Comparison of ENCODE assay signal across 7 mouse cellular contexts in genomic region chr16:45844875-45845274, GRCm38 (mm10).
DNase-seq lines count a peak whose midpoint lies in the region; ATAC-seq and TF ChIP-seq lines count a peak whose summit lies in the region.

No protein-coding gene starts in this region.

- peaks cover 66% of the 10 kb centered on the region for H3K27me3 ChIP-seq in E14TG2a.4 (ENCODE audit: insufficient read depth, low read length)
- H3K27me3 ChIP-seq in intestine, embryonic 14.5 days (replicated peaks; ENCODE audit: control insufficient read depth, insufficient read depth, low read length), result no peaks in the 10 kb centered on the region
- H3K27me3 ChIP-seq in liver, embryonic 16.5 days (ENCODE audit: control insufficient read depth, insufficient read depth, low read depth, low read length), result peaks cover 20% of the 10 kb centered on the region

- peaks cover 5% of the 10 kb centered on the region; the same call in 1 of the 2 replicates for H3K9me3 ChIP-seq in E14TG2a.4 (ENCODE audit: low read length)
- no peaks in the 10 kb centered on the region for H3K9me3 ChIP-seq in intestine, embryonic 14.5 days (ENCODE audit: control insufficient read depth, low read length)
- H3K9me3 ChIP-seq in liver, embryonic 16.5 days (replicated peaks; ENCODE audit: control insufficient read depth, low read length), result no peaks in the 10 kb centered on the region

- peak overlapping the region; percentile 93 for H3K27ac ChIP-seq in intestine, embryonic 14.5 days (ENCODE audit: low read depth)
- no peak overlapping the region; the same call in 1 of the 2 replicates for H3K27ac ChIP-seq in liver, embryonic 16.5 days (ENCODE audit: low read length)

- H3K4me2 ChIP-seq in intestine, embryonic 14.5 days (ENCODE audit: low read length), result peak overlapping the region; percentile 79
- H3K4me2 ChIP-seq in liver, embryonic 16.5 days (ENCODE audit: low read depth, low read length), result peak overlapping the region; percentile 56

- H3K4me3 ChIP-seq in E14TG2a.4 (replicated peaks; ENCODE audit: low read length), result peak overlapping the region; percentile 82
- peak overlapping the region; percentile 86 for H3K4me3 ChIP-seq in intestine, embryonic 14.5 days (ENCODE audit: low read depth, low read length)
- peak overlapping the region; percentile 55; the same call in 1 of the 2 replicates for H3K4me3 ChIP-seq in liver, embryonic 16.5 days (ENCODE audit: low read depth, low read length)

- no peak for ATAC-seq in intestine, embryonic 14.5 days (replicated peaks; ENCODE audit: low FRiP score, low TSS enrichment, low read depth)
- no peak for ATAC-seq in liver, embryonic 16.5 days (ENCODE audit: low read depth)

- WGBS in intestine, embryonic 14.5 days, result 13% methylated on average over 10 of the region's 10 CpGs
- WGBS in liver, embryonic 16.5 days (ENCODE audit: insufficient replicate concordance), result 14% methylated on average over 10 of the region's 10 CpGs

- peak overlapping the region; percentile 94 for H3K9ac ChIP-seq in intestine, embryonic 14.5 days (ENCODE audit: low read length)
- no peak overlapping the region for H3K9ac ChIP-seq in liver, embryonic 16.5 days (ENCODE audit: low read depth, low read length)

- H3K4me1 ChIP-seq in E14TG2a.4 (replicated peaks; ENCODE audit: low read depth, low read length), result peaks cover 24% of the 10 kb centered on the region
- peaks cover 27% of the 10 kb centered on the region for H3K4me1 ChIP-seq in intestine, embryonic 14.5 days (replicated peaks; ENCODE audit: control insufficient read depth, insufficient read depth, low read length)
- H3K4me1 ChIP-seq in liver, embryonic 16.5 days (ENCODE audit: control insufficient read depth, low read depth, low read length), result peaks cover 2% of the 10 kb centered on the region; the same call in 1 of the 2 replicates

- TF ChIP-seq CTCF in E14TG2a.4 (conservative IDR thresholded peaks at IDR 0.05; ENCODE audit: low read length), result no peak

- DNase-seq in adrenal gland, postnatal 14 days, result peak; percentile 34
- DNase-seq in intestine, embryonic 14.5 days (ENCODE audit: low spot score), result no peak
- DNase-seq in spleen, postnatal 36 days (ENCODE audit: low spot score in 2 of 2), result no peak
- no peak for DNase-seq in right cerebral cortex, postnatal 25 days
- no peak for DNase-seq in urinary bladder, postnatal 36 days (ENCODE audit: low spot score in 2 of 2)

- no peaks in the 10 kb centered on the region for H3K36me3 ChIP-seq in E14TG2a.4 (ENCODE audit: insufficient read depth, low read length)
- H3K36me3 ChIP-seq in intestine, embryonic 14.5 days (ENCODE audit: control insufficient read depth, insufficient read depth, low read length), result no peaks in the 10 kb centered on the region
- no peaks in the 10 kb centered on the region for H3K36me3 ChIP-seq in liver, embryonic 16.5 days (ENCODE audit: control insufficient read depth, insufficient read depth)
